Mouse (Mus musculus) embryonic fibroblast, embryonic 13.5 days (primary cell): ENCODE measurements around the gene Otx1. TPM values are rescaled to one million over a fixed set of nuclear protein-coding genes. Genes with fewer than 3 reads are reported as not detected.

Source experiments
- H3K27ac ChIP-seq: 2 replicates; pipeline ENCODE4 v1.5.1; 2012; ENCODE audit warnings: low read length, control low read depth, inconsistent platforms; ENCODE audit not compliant: insufficient read depth
- H3K4me1 ChIP-seq: 2 replicates; pipeline ENCODE4 v1.6.1; 2011; ENCODE audit warnings: low read length; ENCODE audit not compliant: control insufficient read depth, insufficient read depth
- H3K4me3 ChIP-seq: 2 replicates; pipeline ENCODE4 v1.5.1; 2011; ENCODE audit warnings: mild to moderate bottlenecking, control low read depth, low read length; ENCODE audit not compliant: insufficient read depth
- CTCF ChIP-seq: IDR thresholded peaks from 2 replicates; pipeline ENCODE4 v1.5.1; 2011; ENCODE audit warnings: mild to moderate bottlenecking, control low read depth, low read length, moderate library complexity, borderline replicate concordance; ENCODE audit not compliant: insufficient read depth
- POLR2A ChIP-seq: IDR thresholded peaks from 2 replicates; pipeline ENCODE4 v1.6.1; 2011; ENCODE audit warnings: low read depth, mild to moderate bottlenecking, control low read depth, low read length, moderate library complexity
- polyA plus RNA-seq: library from polyadenylated mRNA; stranded (reverse); fragments of >200 nt; gene quantifications from 2 replicates; pipeline ENCODE4 v1.2.4, GENCODE M21; 2011; ENCODE audit warnings: low read depth; ENCODE audit not compliant: missing spikeins, insufficient read length

Gene Otx1
- polyA plus RNA-seq, 1 experiment, result not detected

DNA sequence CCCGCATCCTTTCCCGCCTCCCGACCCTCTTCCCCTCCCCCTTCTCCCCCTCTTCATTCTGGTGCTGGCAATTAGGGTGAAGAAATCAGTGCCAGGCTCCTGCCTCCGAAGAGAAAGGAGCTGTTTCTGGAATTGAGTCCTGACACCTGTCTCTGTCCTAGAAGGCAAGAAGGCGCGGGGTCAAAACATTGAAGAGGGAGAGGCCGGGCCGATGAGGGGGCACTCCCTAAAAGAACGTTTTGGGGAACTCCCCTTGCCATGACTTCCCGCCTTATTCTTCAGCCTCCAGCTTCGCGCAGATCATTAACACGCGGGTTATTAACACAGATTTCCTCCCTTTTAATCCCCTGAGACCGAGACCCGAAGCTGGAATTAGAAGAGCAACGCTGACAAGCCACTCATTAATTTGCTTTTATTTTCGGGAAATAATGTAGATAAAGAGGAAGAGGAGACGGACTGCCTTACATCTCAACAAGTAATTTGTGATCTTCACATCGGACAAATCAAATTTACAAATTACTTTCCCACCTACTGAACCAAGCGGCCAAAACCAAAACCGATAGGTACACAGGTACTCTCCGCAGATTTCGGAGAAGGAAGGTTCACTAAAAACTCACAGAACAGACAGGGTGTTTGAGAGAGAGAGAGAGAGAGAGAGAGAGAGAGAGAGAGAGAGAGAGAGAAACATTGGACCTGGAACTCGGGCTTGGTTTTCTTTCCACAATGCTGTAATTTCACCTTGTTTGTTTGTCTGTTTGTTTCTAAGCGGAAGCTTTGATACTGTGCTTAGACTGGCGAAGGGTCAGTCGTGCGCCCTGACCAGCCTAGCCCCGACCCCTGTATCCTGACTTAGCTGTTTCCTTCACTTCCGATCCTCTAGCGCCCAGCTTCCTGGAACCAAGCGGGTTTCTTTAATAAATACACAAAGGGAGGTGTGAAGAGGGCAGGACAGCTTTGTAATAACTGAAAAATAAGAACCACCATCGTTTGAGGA, 8.0 kb downstream of the Otx1 start:
- Histone ChIP-seq H3K27ac (no peak overlapping the region), H3K4me3 (no peak overlapping the region), H3K4me1 (peaks cover 2% of the 10 kb centered on the region; the same call in 1 of the 2 replicates)
- no peak for TF ChIP-seq CTCF
- TF ChIP-seq POLR2A, result no peak

DNA sequence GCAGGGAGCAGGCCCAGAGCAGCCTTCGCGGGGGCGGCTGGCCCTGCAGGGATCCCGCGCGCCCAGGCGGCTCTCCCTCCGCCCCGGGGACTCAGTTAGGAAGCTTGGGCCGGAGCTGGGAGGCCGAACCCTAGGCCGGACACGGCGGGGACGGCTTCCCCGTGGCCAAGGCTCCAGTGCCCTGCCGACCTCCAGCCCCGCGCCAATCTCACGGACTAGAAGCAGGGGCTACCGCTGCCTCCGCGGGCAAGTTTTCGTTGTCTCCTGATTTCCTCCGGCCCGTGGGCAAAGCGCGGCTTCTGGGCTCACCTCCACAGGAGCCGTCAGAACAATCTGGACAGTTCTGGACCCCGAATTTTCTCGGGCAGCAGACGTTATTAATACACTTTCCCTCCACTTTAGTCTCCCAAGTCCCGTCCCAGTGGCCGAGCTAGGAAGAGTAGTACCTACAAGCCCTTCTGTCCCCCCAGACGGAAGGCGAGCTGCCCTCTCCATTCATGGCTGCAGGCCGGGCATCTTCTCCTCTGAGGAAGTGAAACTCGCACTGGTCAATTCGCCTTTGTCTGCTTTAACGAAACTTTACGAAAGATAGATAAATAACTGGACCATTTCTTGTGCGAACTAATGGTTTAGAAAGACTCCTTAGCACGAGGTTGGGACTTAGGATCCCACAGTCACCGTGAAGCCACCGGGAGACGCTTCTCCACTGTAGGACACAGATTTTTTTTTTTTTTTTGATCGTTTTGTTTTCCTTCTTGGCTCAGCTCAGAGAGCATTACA, 8.9 kb downstream of the Otx1 start:
- Histone ChIP-seq H3K4me3 (no peak overlapping the region), H3K4me1 (peaks cover 2% of the 10 kb centered on the region; the same call in 1 of the 2 replicates), H3K27ac (no peak overlapping the region)
- TF ChIP-seq POLR2A (no peak), CTCF (no peak)

DNA sequence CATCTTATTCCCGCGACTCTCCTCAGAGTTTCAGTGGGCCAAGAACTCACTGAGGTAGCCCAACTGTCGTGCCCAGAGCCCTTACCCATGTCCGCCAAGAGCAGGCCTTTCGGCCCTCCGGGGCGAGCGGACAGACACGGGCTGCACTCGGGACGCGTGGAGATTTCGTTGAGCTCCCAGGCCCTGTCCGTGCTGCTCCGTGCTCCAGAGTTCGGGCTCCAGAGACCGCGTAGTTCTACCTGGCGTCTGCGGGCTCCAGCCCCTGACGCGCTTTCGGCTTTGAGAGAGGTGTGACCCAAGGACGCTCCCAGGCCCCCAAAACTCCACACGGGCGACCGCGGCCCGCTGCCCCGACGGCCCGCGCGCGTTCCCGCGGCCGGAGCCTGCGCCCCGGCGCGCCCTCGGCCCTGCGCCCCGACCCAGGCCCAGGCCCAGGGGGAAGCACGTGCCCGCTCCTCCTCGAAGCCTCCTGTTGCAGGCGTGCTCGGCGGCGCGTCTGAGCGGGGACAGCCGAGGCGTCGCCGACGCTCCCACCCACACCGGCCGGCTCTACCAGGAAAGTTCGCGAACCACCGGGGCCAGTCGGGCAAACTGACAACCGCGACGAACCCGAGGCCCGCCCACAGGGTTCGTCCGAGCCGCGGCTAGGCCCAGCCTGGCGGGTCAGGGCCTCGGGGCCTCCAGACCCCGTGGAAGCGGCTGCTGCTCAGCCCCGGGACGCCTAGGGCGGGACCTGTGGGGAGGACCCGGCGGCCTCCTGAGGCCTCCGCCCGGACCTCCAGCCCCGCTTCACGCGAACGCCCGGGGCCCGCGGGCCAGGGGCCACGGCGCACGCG, 9.7 kb downstream of the Otx1 start:
- Histone ChIP-seq H3K4me1 (peaks cover 2% of the 10 kb centered on the region; the same call in 1 of the 2 replicates), H3K4me3 (no peak overlapping the region), H3K27ac (no peak overlapping the region)
- TF ChIP-seq CTCF (no peak), POLR2A (no peak)

DNA sequence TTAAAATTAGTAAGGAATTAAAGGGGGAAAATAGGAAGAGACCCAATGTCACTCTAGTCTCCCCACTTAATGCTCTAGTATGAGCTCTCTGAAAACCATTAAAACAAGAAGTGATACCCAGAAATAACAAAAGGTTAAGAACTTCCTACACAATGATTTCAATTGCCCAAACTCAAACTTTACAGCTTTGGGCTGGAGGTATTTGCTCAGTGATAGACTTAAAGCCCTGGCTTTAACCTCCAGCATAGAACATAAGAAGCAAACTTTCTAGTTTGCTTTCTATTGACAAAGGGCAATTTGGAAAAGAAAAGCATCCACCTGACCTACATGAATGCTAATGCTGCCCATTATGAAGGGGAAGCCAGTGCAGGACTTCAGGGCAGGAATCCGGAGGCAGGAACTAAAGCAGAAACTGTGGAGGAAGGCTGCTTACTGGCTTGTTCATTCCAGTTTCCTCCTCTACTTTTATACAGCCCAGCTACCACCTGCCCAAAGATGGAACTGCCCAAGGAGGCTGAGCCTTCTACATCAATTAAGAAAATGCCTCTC, 14.2 kb downstream of the Otx1 start:
- Histone ChIP-seq H3K4me1 (no peaks in the 10 kb centered on the region), H3K4me3 (no peak overlapping the region), H3K27ac (no peak overlapping the region)
- TF ChIP-seq CTCF (no peak), POLR2A (no peak)

DNA sequence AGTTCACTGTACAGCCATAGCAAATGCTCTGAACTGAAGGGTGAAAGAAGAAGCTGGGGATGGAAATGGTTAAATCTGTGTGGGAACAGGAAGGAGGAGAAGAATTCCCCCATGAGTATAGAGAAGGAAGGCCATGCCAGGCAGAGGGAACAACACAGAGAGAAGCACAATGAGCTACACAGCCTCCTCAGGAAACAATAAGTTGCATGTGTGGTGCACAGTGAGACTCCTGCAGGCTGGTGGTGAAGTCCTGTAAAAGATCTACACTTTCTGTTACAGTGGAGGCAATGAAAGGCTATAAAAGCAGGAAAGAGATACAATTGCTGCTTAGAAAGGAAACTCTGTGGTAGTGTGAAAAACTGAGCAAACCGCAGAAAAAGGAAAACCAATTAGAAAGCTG, 17.6 kb downstream of the Otx1 start:
- no peaks in the 10 kb centered on the region for H3K4me1 ChIP-seq
- no peak overlapping the region for H3K27ac ChIP-seq
- no peak overlapping the region for H3K4me3 ChIP-seq
- TF ChIP-seq POLR2A, result no peak
- no peak for TF ChIP-seq CTCF

DNA sequence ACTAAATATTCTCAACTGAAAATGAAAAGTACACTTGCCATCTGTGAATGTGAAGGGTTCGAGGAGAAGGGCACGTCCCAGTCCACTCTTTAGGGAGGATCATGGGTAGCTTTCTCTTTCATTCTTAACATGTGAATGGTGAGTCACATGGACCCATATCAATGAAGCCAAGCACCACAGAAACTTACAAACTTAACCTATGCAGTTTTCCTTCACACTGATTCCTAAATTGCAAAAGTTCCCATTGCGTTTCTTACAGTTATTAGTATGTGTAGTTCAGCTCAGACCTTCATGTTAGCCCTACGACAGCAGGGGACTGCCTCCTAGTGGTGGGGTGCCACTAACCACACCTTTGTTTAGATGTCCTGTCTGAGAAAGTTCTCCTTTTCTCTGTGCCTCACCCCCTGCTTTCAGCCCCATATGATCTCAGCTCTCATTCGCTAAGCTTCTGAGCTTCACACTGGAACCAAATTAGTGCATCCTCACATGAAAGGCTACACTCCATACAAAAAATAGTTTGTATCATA, 28.6 kb downstream of the Otx1 start:
- TF ChIP-seq POLR2A, result no peak
- TF ChIP-seq CTCF, result peak; percentile 22; the same call in 1 of the 2 replicates
- no peak overlapping the region for H3K27ac ChIP-seq
- H3K4me1 ChIP-seq, result no peaks in the 10 kb centered on the region
- no peak overlapping the region for H3K4me3 ChIP-seq

DNA sequence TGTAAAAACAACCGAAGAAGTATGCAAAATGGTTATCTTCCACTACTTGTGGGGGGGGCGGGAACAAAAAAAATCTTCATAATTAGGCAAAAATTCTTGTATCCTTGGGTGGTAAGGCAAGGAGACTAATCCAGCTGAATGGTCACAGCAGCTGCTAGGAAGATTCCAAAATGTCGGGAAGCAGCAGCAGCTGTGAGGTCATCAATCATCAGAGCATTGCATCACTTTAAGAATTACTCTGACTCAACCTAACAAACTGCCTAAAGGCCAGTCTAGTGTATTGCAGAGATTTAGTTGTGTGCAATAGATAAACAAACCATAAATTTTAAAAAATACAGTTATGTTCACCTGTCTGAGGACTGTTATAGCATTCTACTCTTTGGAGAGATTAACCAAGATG, 29.1 kb downstream of the Otx1 start:
- no peak overlapping the region for H3K4me3 ChIP-seq
- TF ChIP-seq POLR2A, result no peak
- TF ChIP-seq CTCF, result no peak
- no peak overlapping the region for H3K27ac ChIP-seq

DNA sequence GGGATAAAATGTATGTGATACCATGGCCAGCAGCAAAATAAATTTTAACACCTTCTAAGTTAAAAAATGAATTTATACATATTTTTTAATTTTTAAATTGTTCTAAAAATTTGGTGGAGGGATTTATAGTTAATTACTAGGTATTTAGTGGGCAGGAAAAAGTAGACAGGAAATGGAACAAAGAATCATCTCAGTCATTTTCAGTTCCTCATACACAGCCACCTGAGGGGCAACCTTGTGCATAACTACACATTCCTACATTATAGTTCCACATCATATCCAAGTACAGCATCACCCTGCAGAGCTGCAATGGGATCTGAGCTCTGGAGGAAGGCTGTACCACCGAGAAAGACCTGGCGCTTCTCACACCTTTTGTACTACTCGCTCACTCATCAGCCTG, 33.8 kb downstream of the Otx1 start:
- no peak overlapping the region for H3K4me3 ChIP-seq
- TF ChIP-seq CTCF, result no peak
- no peak for TF ChIP-seq POLR2A

More for the DNA sequence above, 29.1 kb downstream of the Otx1 start:
- H3K4me1 ChIP-seq, result no peaks in the 10 kb centered on the region

DNA sequence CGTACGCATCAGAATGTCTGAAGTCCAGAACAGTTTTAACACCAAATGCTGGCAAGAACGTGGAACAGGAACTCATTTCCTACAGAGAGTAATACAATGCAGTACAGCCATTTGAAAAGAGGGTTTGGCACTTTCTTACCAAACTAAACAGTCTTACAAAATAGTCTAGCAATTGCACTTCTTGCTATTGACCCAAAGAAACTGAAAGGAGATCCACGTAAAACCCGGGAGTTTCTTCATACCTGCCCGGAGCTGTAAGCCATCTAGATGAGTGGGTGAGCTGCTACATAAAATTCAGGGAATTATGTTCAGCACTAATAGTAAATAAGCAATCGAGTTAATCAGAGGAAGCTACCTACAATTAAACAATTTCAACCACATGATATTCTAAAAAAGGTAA, 47.5 kb downstream of the Otx1 start:
- TF ChIP-seq CTCF (no peak), POLR2A (no peak)
- Histone ChIP-seq H3K27ac (no peak overlapping the region), H3K4me3 (no peak overlapping the region)

More for the DNA sequence above, 33.8 kb downstream of the Otx1 start:
- no peak overlapping the region for H3K27ac ChIP-seq
- no peaks in the 10 kb centered on the region for H3K4me1 ChIP-seq

More for the DNA sequence above, 47.5 kb downstream of the Otx1 start:
- no peaks in the 10 kb centered on the region for H3K4me1 ChIP-seq
